Mouse (Mus musculus): ENCODE measurements around the gene Neu1. TPM values are rescaled to one million over a fixed set of nuclear protein-coding genes. Genes with fewer than 3 reads are reported as not detected.

Gene Neu1
- polyA plus RNA-seq, 1 experiment = 11.7 TPM

- H3ac ChIP-seq (ENCODE audit: control insufficient read depth, insufficient read length, low read depth) = no peak overlapping the region
- H3K27me3 ChIP-seq (ENCODE audit: control insufficient read depth, insufficient read depth, insufficient read length) = no peaks in the 10 kb centered on the region
- no peaks in the 10 kb centered on the region for H3K79me2 ChIP-seq (ENCODE audit: control insufficient read depth, insufficient read depth)
- TF ChIP-seq FOSL1 (IDR thresholded peaks at IDR 0.05; ENCODE audit: insufficient read depth, low read length, poor library complexity, severe bottlenecking) (no peak), CEBPB (IDR thresholded peaks at IDR 0.05; ENCODE audit: low read depth) (no peak), MAX (IDR thresholded peaks at IDR 0.05) (no peak)
- no peaks in the 10 kb centered on the region for H3K79me3 ChIP-seq (ENCODE audit: low read depth)
- peaks cover 68% of the 10 kb centered on the region for H3K36me3 ChIP-seq (ENCODE audit: control insufficient read depth, insufficient read depth)
- H3K4me3 ChIP-seq (ENCODE audit: insufficient read depth, poor library complexity, severe bottlenecking) = no peak overlapping the region
These were observed 20.1 kb upstream of the Neu1 start for GRCm38 (mm10) chr17:34910982-34911381.

GRCm38 (mm10) chr17:34911945-34912351, 19.1 kb upstream of the Neu1 start:
- H3ac ChIP-seq (ENCODE audit: control insufficient read depth, insufficient read length, low read depth) = no peak overlapping the region
- H3K4me3 ChIP-seq (ENCODE audit: insufficient read depth, poor library complexity, severe bottlenecking) = no peak overlapping the region
- peaks cover 65% of the 10 kb centered on the region for H3K36me3 ChIP-seq (ENCODE audit: control insufficient read depth, insufficient read depth)
- H3K79me2 ChIP-seq (ENCODE audit: control insufficient read depth, insufficient read depth) = no peaks in the 10 kb centered on the region
- TF ChIP-seq USF1 (IDR thresholded peaks at IDR 0.05; ENCODE audit: low read depth) = no peak
- TF ChIP-seq CTCF (IDR thresholded peaks at IDR 0.05; ENCODE audit: control insufficient read depth, insufficient read depth, insufficient read length) = peak; percentile 92
- no peaks in the 10 kb centered on the region for H3K27me3 ChIP-seq (ENCODE audit: control insufficient read depth, insufficient read depth, insufficient read length)
- no peaks in the 10 kb centered on the region for H3K79me3 ChIP-seq (ENCODE audit: low read depth)

DNA sequence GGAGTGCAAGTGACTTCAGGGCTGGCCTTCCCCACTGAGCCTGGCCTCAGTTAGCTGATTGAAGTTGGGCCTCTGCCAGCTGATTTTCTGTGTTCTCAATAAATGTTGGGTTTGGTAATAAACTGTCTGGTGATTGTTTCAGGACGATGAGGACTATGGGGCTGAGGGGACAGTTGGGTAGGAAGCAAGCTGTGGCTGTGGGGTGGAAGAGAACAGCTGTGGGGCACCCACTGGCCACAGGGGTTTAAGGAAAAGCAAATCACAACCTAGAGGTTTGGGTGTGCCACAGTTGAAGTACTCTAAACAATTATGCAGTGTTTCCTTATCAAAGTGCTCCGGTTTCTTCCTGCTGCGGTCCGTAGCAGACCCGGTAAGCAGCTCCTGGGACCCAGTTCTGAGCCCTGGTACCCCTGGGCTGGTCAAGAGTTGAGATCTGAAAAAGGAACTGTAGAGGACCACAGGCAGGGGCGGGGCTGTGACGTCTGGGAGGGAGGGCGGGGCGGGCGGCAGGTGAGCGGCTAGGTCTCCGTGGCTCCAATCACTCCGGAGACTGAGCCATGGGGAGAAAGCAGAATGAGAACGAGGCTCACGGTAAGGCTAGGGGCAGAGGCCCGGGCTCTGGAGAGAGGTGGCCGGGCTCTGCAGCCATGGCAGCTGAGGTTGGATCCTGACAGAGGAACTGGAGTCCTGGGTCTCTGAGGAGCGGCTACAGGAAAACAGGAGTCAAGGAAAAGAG, 17.0 kb upstream of the Neu1 start, which contains the start of gene Slc44a4:
Gene Slc44a4 (plus strand): TSS at position 537 of the 736 bp plus-strand sequence.
- no peak within 1 kb of the TSS for H3K4me3 ChIP-seq (ENCODE audit: insufficient read depth, poor library complexity, severe bottlenecking)
- peaks cover 45% of the 10 kb centered on the region for H3K36me3 ChIP-seq (ENCODE audit: control insufficient read depth, insufficient read depth)
- no peaks in the 10 kb centered on the region for H3K27me3 ChIP-seq (ENCODE audit: control insufficient read depth, insufficient read depth, insufficient read length)
- no peaks in the 10 kb centered on the region for H3K79me3 ChIP-seq (ENCODE audit: low read depth)
- TF ChIP-seq USF1 (IDR thresholded peaks at IDR 0.05; ENCODE audit: low read depth) (no peak), CEBPB (IDR thresholded peaks at IDR 0.05; ENCODE audit: low read depth) (no peak), MAX (IDR thresholded peaks at IDR 0.05) (no peak)
- H3K79me2 ChIP-seq (ENCODE audit: control insufficient read depth, insufficient read depth) = no peaks in the 10 kb centered on the region
- H3ac ChIP-seq (ENCODE audit: control insufficient read depth, insufficient read length, low read depth) = no peak within 1 kb of the TSS

DNA sequence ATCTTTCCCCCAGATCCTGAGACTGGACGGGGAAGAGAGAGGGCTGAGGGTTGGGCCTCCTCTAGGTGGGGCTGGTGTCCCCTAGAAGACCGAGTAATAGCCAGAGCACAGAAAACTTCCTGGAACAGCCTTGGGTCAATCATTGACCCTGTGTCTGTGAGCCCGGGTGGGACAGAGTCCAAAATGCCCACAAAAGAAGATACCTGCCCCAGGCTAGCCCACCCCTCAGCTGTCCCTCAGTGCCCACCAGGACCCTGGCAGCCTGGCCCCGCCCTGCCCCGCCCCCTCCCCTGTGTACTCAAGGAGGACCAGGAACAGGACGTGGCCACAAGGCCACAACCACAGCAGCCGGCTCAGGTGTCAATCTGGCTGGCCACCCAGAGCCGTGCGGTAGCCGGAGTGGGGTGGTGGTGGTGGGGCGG, 15.6 kb upstream of the Neu1 start:
- no peaks in the 10 kb centered on the region for H3K79me2 ChIP-seq (ENCODE audit: control insufficient read depth, insufficient read depth)
- no peaks in the 10 kb centered on the region for H3K79me3 ChIP-seq (ENCODE audit: low read depth)
- H3K36me3 ChIP-seq (ENCODE audit: control insufficient read depth, insufficient read depth) = peaks cover 35% of the 10 kb centered on the region
- H3K4me3 ChIP-seq (ENCODE audit: insufficient read depth, poor library complexity, severe bottlenecking) = no peak overlapping the region
- TF ChIP-seq MYOG (IDR thresholded peaks at IDR 0.05; ENCODE audit: control insufficient read depth, extremely low read depth, insufficient read length) (no peak), MYOD1 (IDR thresholded peaks at IDR 0.05; ENCODE audit: control insufficient read depth, insufficient read length, low read depth) (no peak), CTCF (IDR thresholded peaks at IDR 0.05; ENCODE audit: control insufficient read depth, insufficient read depth, insufficient read length) (no peak), USF1 (IDR thresholded peaks at IDR 0.05; ENCODE audit: low read depth) (no peak), CEBPB (IDR thresholded peaks at IDR 0.05; ENCODE audit: low read depth) (no peak), MAX (IDR thresholded peaks at IDR 0.05) (no peak), FOSL1 (IDR thresholded peaks at IDR 0.05; ENCODE audit: insufficient read depth, low read length, poor library complexity, severe bottlenecking) (no peak)
- H3ac ChIP-seq (ENCODE audit: control insufficient read depth, insufficient read length, low read depth) = no peak overlapping the region
- H3K27me3 ChIP-seq (ENCODE audit: control insufficient read depth, insufficient read depth, insufficient read length) = no peaks in the 10 kb centered on the region

DNA sequence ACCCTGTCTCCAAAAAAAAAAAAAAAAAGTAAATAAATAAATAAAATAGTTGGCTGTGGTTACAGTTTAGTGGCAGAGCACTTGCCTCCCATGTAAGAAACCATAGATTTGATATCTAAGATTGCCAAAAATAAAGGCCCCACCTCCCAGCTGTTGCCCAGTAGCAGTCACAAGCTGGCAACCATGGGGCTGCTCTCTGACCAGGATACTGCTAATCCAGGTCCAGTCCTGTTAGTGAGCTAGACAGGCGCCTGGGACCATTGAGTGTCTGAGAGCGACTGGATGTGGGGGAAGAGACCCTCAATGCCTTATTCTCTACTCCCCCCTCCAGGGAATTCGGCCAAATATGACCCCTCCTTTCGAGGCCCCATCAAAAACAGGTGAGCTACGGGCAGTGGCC, 14.7 kb upstream of the Neu1 start:
- Histone ChIP-seq H3K79me2 (ENCODE audit: control insufficient read depth, insufficient read depth) (no peaks in the 10 kb centered on the region), H3ac (ENCODE audit: control insufficient read depth, insufficient read length, low read depth) (no peak overlapping the region), H3K36me3 (ENCODE audit: control insufficient read depth, insufficient read depth) (peaks cover 28% of the 10 kb centered on the region), H3K27me3 (ENCODE audit: control insufficient read depth, insufficient read depth, insufficient read length) (no peaks in the 10 kb centered on the region), H3K4me3 (ENCODE audit: insufficient read depth, poor library complexity, severe bottlenecking) (no peak overlapping the region), H3K79me3 (ENCODE audit: low read depth) (no peaks in the 10 kb centered on the region)
- no peak for TF ChIP-seq MAX (IDR thresholded peaks at IDR 0.05)
- TF ChIP-seq CEBPB (IDR thresholded peaks at IDR 0.05; ENCODE audit: low read depth) = no peak
- TF ChIP-seq FOSL1 (IDR thresholded peaks at IDR 0.05; ENCODE audit: insufficient read depth, low read length, poor library complexity, severe bottlenecking) = no peak
- TF ChIP-seq USF1 (IDR thresholded peaks at IDR 0.05; ENCODE audit: low read depth) = no peak
- no peak for TF ChIP-seq MYOG (IDR thresholded peaks at IDR 0.05; ENCODE audit: control insufficient read depth, extremely low read depth, insufficient read length)

DNA sequence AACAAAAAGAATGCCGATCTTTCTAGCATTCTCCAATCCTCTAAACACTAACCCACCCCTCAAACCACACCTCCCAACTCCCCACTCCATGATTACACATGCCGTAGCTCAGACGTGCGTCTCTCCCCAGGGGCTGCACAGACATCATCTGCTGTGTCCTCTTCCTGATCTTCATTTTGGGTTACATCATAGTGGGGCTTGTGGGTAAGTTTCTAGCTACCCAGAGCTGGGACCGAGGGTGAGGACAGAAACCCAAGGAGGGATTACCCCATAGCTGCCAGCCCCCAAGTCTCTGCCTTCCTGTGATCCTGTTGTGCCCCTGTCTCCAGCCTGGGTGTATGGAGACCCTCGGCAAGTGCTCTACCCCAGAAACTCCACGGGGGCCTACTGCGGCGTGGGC, 13.9 kb upstream of the Neu1 start:
- Histone ChIP-seq H3K79me3 (ENCODE audit: low read depth) (no peaks in the 10 kb centered on the region), H3K4me3 (ENCODE audit: insufficient read depth, poor library complexity, severe bottlenecking) (no peak overlapping the region), H3K79me2 (ENCODE audit: control insufficient read depth, insufficient read depth) (no peaks in the 10 kb centered on the region), H3K27me3 (ENCODE audit: control insufficient read depth, insufficient read depth, insufficient read length) (no peaks in the 10 kb centered on the region), H3K36me3 (ENCODE audit: control insufficient read depth, insufficient read depth) (peaks cover 20% of the 10 kb centered on the region), H3ac (ENCODE audit: control insufficient read depth, insufficient read length, low read depth) (no peak overlapping the region)
- no peak for TF ChIP-seq CEBPB (IDR thresholded peaks at IDR 0.05; ENCODE audit: low read depth)
- no peak for TF ChIP-seq CTCF (IDR thresholded peaks at IDR 0.05; ENCODE audit: control insufficient read depth, insufficient read depth, insufficient read length)
- no peak for TF ChIP-seq MAX (IDR thresholded peaks at IDR 0.05)
- no peak for TF ChIP-seq USF1 (IDR thresholded peaks at IDR 0.05; ENCODE audit: low read depth)
- no peak for TF ChIP-seq MYOD1 (IDR thresholded peaks at IDR 0.05; ENCODE audit: control insufficient read depth, insufficient read length, low read depth)
- TF ChIP-seq FOSL1 (IDR thresholded peaks at IDR 0.05; ENCODE audit: insufficient read depth, low read length, poor library complexity, severe bottlenecking) = no peak
- TF ChIP-seq MYOG (IDR thresholded peaks at IDR 0.05; ENCODE audit: control insufficient read depth, extremely low read depth, insufficient read length) = no peak

Data from C2C12 (cell line).